ENCODE assay signal across 44 mouse cellular contexts in the genomic region with DNA sequence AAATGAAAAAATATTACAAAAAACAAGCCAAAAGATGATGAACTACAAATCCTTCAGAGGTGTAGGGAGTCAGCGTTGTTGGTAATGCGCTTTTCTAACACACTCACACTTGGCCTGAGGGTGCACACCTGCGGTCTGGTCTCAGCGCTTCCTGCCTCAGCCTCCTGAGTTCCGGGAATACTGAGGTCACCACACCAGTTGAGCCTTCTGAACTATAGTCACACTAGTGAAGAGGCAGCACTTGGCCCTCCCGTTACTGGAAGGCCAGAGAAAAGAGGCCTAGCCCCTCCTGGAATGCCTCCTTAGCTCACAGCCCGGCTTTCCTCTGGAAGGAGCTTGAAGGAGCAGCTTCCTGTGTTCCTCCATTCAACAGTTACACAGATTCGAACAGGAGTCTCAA. TPM values are rescaled to one million over a fixed set of nuclear protein-coding genes. Genes with fewer than 3 reads are reported as not detected.
"Had no signal": no experiment of that assay in that cellular context is flagged by ENCODE, and none has a peak within 500 bp of the region (broad histone marks: within the 10 kb centered on the region; RNA-seq: fewer than 3 reads in every experiment).

No protein-coding gene starts in this region.

- H3K36me3 ChIP-seq: heart, embryonic 12.5 days; heart, embryonic 13.5 days; heart, embryonic 15.5 days; hindbrain, embryonic 10.5 days; hindbrain, embryonic 12.5 days; hindbrain, embryonic 13.5 days; hindbrain, embryonic 15.5 days; intestine, embryonic 15.5 days; kidney, embryonic 15.5 days had no signal

- H3K4me1 ChIP-seq: heart, embryonic 12.5 days; heart, embryonic 13.5 days; heart, embryonic 15.5 days; hindbrain, embryonic 12.5 days; hindbrain, embryonic 13.5 days; hindbrain, embryonic 15.5 days; intestine, embryonic 15.5 days; kidney, embryonic 15.5 days had no signal

- H3K9me3 ChIP-seq: heart, embryonic 12.5 days; heart, embryonic 13.5 days; heart, embryonic 15.5 days; hindbrain, embryonic 10.5 days; hindbrain, embryonic 12.5 days; hindbrain, embryonic 13.5 days; hindbrain, embryonic 15.5 days; intestine, embryonic 15.5 days; kidney, embryonic 15.5 days had no signal

- H3K9ac ChIP-seq: heart, embryonic 12.5 days; heart, embryonic 13.5 days; heart, embryonic 15.5 days; hindbrain, embryonic 12.5 days; hindbrain, embryonic 13.5 days; hindbrain, embryonic 14.5 days; hindbrain, embryonic 15.5 days; intestine, embryonic 15.5 days; kidney, embryonic 15.5 days had no signal

- H3K27ac ChIP-seq: heart, embryonic 13.5 days; heart, embryonic 15.5 days; hindbrain, embryonic 10.5 days; hindbrain, embryonic 12.5 days; hindbrain, embryonic 13.5 days; hindbrain, embryonic 14.5 days; hindbrain, embryonic 15.5 days; hindbrain, postnatal 0 days; intestine, embryonic 15.5 days; kidney, embryonic 15.5 days; kidney, postnatal 0 days; layer of hippocampus, adult 2 months; left cerebral cortex, adult 2 months had no signal

- H3K27me3 ChIP-seq: heart, embryonic 13.5 days; hindbrain, embryonic 15.5 days; intestine, embryonic 15.5 days; kidney, embryonic 15.5 days had no signal

- H3K4me3 ChIP-seq: heart, embryonic 12.5 days; heart, embryonic 13.5 days; heart, embryonic 15.5 days; hindbrain, embryonic 10.5 days; hindbrain, embryonic 12.5 days; hindbrain, embryonic 13.5 days; hindbrain, embryonic 15.5 days; intestine, embryonic 15.5 days; kidney, embryonic 15.5 days; layer of hippocampus, adult 2 months; left cerebral cortex, adult 2 months had no signal

- DNase-seq: heart, postnatal 10 days; heart, postnatal 14 days; heart, postnatal 36 days; heart, postnatal 4 days; kidney, adult 11 months; kidney, adult 18-20 months; kidney, adult 2 months; kidney, adult 8-10 months; kidney, adult 9 months; kidney, postnatal 10 days; kidney, postnatal 14 days; kidney, postnatal 25 days; kidney, postnatal 36 days; kidney, postnatal 4 days; layer of hippocampus, adult 9-11 months; layer of hippocampus, postnatal 36 days had no signal

RNA-seq across cellular contexts. Expression of a gene that starts 22.2 kb away (rescaled TPM):
- total RNA-seq: heart, postnatal 10 days; heart, postnatal 14 days; heart, postnatal 25 days; heart, postnatal 36 days; heart, postnatal 4 days; hematopoietic stem cell, adult 5-6 weeks; layer of hippocampus, adult 18-20 months had no signal
- polyA plus RNA-seq: heart, embryonic 14.5 days; heart, postnatal 0 days; inflammation-experienced regulatory T-cells, adult 6 months; intestine, postnatal 0 days; kidney, adult 2 months; large intestine, adult 2 months had no signal

RNA-seq across cellular contexts. Expression of a gene that starts 54.9 kb away (rescaled TPM):
- total RNA-seq: heart, postnatal 10 days; heart, postnatal 14 days; heart, postnatal 25 days; heart, postnatal 36 days; hindbrain, postnatal 0 days; layer of hippocampus, adult 2 months; layer of hippocampus, postnatal 10 days; layer of hippocampus, postnatal 25 days; layer of hippocampus, postnatal 36 days; left cerebral cortex, adult 18-20 months had no signal
- polyA plus RNA-seq: heart, embryonic 14.5 days; heart, embryonic 15.5 days; heart, postnatal 0 days; hindbrain, embryonic 10.5 days; hindbrain, embryonic 11.5 days; hindbrain, embryonic 12.5 days; hindbrain, embryonic 13.5 days; hindbrain, embryonic 15.5 days; intestine, embryonic 14.5 days; intestine, embryonic 15.5 days; intestine, postnatal 0 days; kidney, embryonic 14.5 days; kidney, embryonic 15.5 days; kidney, postnatal 0 days had no signal
